Mouse (Mus musculus): ENCODE measurements around the gene Gbp9. TPM values are rescaled to one million over a fixed set of nuclear protein-coding genes. Genes with fewer than 3 reads are reported as not detected.
"Not testable (repeated sequence)": the region's sequence is repeated elsewhere in the genome, so short reads cannot be mapped to it uniquely, and the experiment has no call there.

The Gbp9 gene
- polyA plus RNA-seq, 1 experiment from 2014 or later = 1.6 TPM

DNA sequence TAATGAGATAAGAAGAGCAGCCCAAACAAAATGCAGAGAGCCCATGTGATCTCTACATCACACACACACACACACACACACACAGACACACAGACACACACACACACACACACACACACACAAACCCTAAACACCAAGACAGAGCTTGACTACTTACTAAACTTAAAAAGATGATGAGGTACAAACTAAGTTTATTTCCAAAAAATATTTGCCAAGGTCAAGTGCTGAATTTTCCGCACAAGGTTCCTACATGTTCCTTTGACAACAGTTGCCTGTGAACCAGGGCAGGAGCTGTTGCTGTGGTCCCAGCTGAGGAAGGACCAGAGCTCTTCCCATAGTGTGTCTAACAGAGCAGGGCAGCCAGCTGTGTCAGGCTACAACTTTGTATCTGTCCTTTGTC lies 433 bp downstream of the Gbp9 start:
- no peak for DNase-seq (ENCODE audit: low spot score)
- Histone ChIP-seq H3K4me3 (ENCODE audit: low read depth, low read length) (no peak overlapping the region), H3K36me3 (replicated peaks; ENCODE audit: control insufficient read depth, insufficient read depth, low read depth, low read length) (no peaks in the 10 kb centered on the region), H3K27ac (replicated peaks; ENCODE audit: low read depth, low read length) (no peak overlapping the region), H3K27me3 (ENCODE audit: control insufficient read depth, insufficient read depth, low read length) (no peaks in the 10 kb centered on the region), H3K4me2 (ENCODE audit: low read depth, low read length) (no peak overlapping the region), H3K9me3 (replicated peaks; ENCODE audit: control insufficient read depth, low read length) (no peaks in the 10 kb centered on the region), H3K9ac (replicated peaks; ENCODE audit: low read length) (no peak overlapping the region), H3K4me1 (ENCODE audit: control insufficient read depth, insufficient read depth, low read length) (no peaks in the 10 kb centered on the region)
- ATAC-seq (replicated peaks; ENCODE audit: insufficient number of reproducible peaks, low FRiP score, low TSS enrichment, low read depth) = no peak
- WGBS = 83% methylated on average over 1 of the region's 1 CpGs

DNA sequence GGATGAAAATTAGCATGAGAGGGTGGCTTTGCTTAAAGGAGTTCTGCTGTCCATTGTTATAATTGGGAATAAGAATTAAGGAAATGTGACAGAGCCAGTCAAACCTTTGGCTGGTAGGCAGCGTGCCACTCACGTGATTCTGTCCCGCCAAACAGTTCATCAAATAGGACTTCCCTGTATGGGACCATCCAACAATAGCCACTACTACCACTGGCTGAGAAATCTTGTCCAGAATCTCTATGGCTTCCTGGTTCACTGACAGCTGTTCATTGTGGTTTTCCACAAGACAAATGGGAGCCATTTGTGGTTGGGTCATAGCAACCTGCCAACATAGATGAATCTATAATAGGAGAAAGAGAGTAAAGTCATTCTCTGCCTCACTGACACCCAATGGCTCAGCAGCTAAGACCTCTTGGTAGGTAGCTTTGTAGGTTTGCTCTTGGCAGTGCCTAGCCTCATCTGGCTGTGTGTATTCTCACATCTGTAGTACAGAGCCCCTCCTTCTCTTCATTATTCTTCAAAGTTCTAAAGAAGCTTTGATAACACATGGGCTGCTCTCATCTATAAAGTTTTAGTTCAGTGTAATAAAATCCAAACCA lies 2.5 kb downstream of the Gbp9 start:
- 85% methylated on average over 3 of the region's 3 CpGs for WGBS
- H3K27me3 ChIP-seq (ENCODE audit: control insufficient read depth, insufficient read depth, low read length); H3K9me3 ChIP-seq (replicated peaks; ENCODE audit: control insufficient read depth, low read length); H3K4me1 ChIP-seq (ENCODE audit: control insufficient read depth, insufficient read depth, low read length); H3K36me3 ChIP-seq (replicated peaks; ENCODE audit: control insufficient read depth, insufficient read depth, low read depth, low read length); H3K4me2 ChIP-seq (ENCODE audit: low read depth, low read length); ATAC-seq (replicated peaks; ENCODE audit: insufficient number of reproducible peaks, low FRiP score, low TSS enrichment, low read depth); H3K9ac ChIP-seq (replicated peaks; ENCODE audit: low read length); H3K4me3 ChIP-seq (ENCODE audit: low read depth, low read length); H3K27ac ChIP-seq (replicated peaks; ENCODE audit: low read depth, low read length); DNase-seq (ENCODE audit: low spot score): not testable (repeated sequence)

DNA sequence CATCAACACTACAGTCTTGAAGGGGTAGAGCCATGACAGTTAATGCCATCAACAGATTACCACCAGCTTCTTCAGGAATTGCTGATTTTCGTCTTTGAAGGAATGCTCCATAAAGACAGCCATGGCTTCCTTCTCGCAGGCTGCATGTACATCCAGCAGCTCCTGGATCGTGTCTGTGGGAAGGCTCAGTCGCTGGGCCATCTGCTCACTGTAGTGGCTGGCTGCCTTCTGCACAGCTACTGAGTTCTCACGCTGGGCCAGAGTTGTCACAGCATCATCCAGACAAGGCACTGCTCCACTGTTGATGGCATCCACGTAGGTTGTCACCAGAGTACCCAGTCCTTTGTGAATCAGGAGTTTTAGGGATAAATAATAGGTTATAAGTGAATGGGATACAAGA lies 17.6 kb downstream of the Gbp9 start:
- not testable (repeated sequence) for H3K4me1 ChIP-seq (ENCODE audit: control insufficient read depth, insufficient read depth, low read length); H3K9me3 ChIP-seq (replicated peaks; ENCODE audit: control insufficient read depth, low read length); H3K27me3 ChIP-seq (ENCODE audit: control insufficient read depth, insufficient read depth, low read length); DNase-seq (ENCODE audit: low spot score); ATAC-seq (replicated peaks; ENCODE audit: insufficient number of reproducible peaks, low FRiP score, low TSS enrichment, low read depth); H3K4me3 ChIP-seq (ENCODE audit: low read depth, low read length); H3K9ac ChIP-seq (replicated peaks; ENCODE audit: low read length); H3K27ac ChIP-seq (replicated peaks; ENCODE audit: low read depth, low read length); H3K36me3 ChIP-seq (replicated peaks; ENCODE audit: control insufficient read depth, insufficient read depth, low read depth, low read length); H3K4me2 ChIP-seq (ENCODE audit: low read depth, low read length)
- WGBS = 87% methylated on average over 6 of the region's 6 CpGs

DNA sequence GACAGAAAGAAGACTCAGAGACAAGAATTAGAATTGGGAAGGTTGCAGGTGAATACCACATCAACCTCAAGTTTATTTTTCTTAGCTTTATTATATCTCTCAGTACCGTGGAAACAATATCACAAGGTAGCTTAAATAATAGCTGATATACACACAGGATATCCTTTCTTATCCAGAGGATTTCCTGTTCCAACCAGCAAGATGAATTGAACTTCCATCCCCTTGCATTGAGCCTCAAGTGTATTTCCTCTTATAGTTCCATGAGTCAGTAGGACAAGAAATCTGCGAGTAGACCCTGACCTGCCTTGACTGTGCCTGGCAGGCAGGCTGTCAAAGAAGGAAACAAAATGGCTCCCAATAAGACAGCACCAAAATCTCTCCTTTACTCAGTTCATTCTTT lies 23.6 kb downstream of the Gbp9 start:
- Histone ChIP-seq H3K9ac (replicated peaks; ENCODE audit: low read length) (no peak overlapping the region), H3K4me1 (ENCODE audit: control insufficient read depth, insufficient read depth, low read length) (no peaks in the 10 kb centered on the region), H3K9me3 (replicated peaks; ENCODE audit: control insufficient read depth, low read length) (no peaks in the 10 kb centered on the region), H3K4me2 (ENCODE audit: low read depth, low read length) (no peak overlapping the region), H3K27ac (replicated peaks; ENCODE audit: low read depth, low read length) (no peak overlapping the region), H3K4me3 (ENCODE audit: low read depth, low read length) (no peak overlapping the region), H3K36me3 (replicated peaks; ENCODE audit: control insufficient read depth, insufficient read depth, low read depth, low read length) (no peaks in the 10 kb centered on the region), H3K27me3 (ENCODE audit: control insufficient read depth, insufficient read depth, low read length) (no peaks in the 10 kb centered on the region)
- WGBS = 83% methylated on average over 2 of the region's 2 CpGs
- ATAC-seq (replicated peaks; ENCODE audit: insufficient number of reproducible peaks, low FRiP score, low TSS enrichment, low read depth) (no peak), DNase-seq (ENCODE audit: low spot score) (no peak)

DNA sequence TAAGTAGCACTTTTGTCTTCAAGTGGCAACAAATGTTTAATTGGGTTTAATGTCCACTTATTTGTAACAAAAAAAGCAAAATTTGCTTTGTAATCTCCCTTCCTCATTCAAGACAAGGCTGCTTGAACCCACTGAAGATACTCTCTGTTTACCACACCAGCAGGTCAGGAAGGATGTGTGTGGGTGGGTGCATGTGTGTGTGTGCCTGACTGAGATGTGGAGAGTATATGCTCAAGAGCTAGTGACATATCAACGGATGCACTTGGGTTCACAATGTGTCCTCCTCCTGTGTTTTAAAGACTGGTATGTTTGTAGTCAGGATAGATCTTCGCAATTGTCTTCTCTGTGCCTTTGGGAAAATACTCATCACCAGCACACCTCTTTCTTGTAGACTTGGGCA lies 24.6 kb downstream of the Gbp9 start:
- H3K4me2 ChIP-seq (ENCODE audit: low read depth, low read length) = no peak overlapping the region
- H3K9ac ChIP-seq (replicated peaks; ENCODE audit: low read length) = no peak overlapping the region
- DNase-seq (ENCODE audit: low spot score) (no peak), ATAC-seq (replicated peaks; ENCODE audit: insufficient number of reproducible peaks, low FRiP score, low TSS enrichment, low read depth) (no peak)
- H3K9me3 ChIP-seq (replicated peaks; ENCODE audit: control insufficient read depth, low read length) = no peaks in the 10 kb centered on the region
- no peak overlapping the region for H3K27ac ChIP-seq (replicated peaks; ENCODE audit: low read depth, low read length)
- WGBS = 85% methylated on average over 2 of the region's 2 CpGs
- no peak overlapping the region for H3K4me3 ChIP-seq (ENCODE audit: low read depth, low read length)
- no peaks in the 10 kb centered on the region for H3K36me3 ChIP-seq (replicated peaks; ENCODE audit: control insufficient read depth, insufficient read depth, low read depth, low read length)
- no peaks in the 10 kb centered on the region for H3K4me1 ChIP-seq (ENCODE audit: control insufficient read depth, insufficient read depth, low read length)
- H3K27me3 ChIP-seq (ENCODE audit: control insufficient read depth, insufficient read depth, low read length) = no peaks in the 10 kb centered on the region

DNA sequence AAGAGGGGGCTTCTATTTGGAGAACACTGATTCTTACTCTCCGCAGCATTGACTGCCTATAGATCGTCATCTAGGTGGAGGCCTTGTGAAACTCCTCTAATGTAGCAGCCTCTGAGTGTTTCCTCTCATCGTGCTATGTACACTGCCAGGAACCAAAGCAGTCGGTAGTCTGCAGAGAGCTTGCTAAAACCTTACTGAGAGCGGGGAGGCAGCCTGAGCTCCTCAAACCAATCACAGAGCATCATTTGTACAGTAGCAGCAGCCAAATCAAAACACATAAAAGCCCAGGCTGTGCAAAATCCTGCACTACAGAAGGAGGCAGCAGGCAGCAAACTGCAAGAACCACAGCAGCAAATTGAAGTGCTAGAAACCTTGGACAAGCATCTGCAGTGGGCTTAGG lies 25.7 kb downstream of the Gbp9 start:
- H3K27me3 ChIP-seq (ENCODE audit: control insufficient read depth, insufficient read depth, low read length) = no peaks in the 10 kb centered on the region
- H3K4me3 ChIP-seq (ENCODE audit: low read depth, low read length) = no peak overlapping the region
- H3K4me2 ChIP-seq (ENCODE audit: low read depth, low read length) = no peak overlapping the region
- ATAC-seq (replicated peaks; ENCODE audit: insufficient number of reproducible peaks, low FRiP score, low TSS enrichment, low read depth) (no peak), DNase-seq (ENCODE audit: low spot score) (no peak)
- H3K9me3 ChIP-seq (replicated peaks; ENCODE audit: control insufficient read depth, low read length) = no peaks in the 10 kb centered on the region
- H3K9ac ChIP-seq (replicated peaks; ENCODE audit: low read length) = no peak overlapping the region
- H3K4me1 ChIP-seq (ENCODE audit: control insufficient read depth, insufficient read depth, low read length) = no peaks in the 10 kb centered on the region
- WGBS = 95% methylated on average over 5 of the region's 5 CpGs
- no peak overlapping the region for H3K27ac ChIP-seq (replicated peaks; ENCODE audit: low read depth, low read length)
- H3K36me3 ChIP-seq (replicated peaks; ENCODE audit: control insufficient read depth, insufficient read depth, low read depth, low read length) = no peaks in the 10 kb centered on the region

DNA sequence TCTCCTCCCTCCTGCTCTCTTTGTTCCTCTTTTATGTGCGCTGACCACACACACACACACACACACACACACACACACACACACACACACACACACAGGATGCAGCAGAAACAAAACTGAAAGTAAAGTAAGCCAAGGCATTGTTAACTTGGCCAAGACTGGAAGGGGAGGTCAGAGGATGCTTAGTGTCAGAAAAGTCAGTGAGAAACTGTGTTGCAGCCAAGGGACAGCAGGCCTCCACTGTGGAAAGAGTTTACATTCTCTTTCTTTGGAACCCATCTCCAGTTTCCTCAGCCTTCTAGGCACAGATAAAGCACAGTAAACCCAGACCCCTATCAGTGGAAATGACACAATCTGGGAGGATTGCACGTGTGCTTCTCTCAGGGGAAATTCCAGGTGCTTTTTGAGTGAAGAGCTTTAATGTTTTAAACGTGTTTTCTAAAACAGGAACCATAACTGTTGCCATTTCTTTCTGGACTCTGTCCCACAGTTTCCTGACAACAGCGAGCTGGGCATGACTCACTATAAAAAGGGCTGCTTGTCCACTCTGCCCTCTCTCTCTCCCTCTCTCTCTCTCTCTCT lies 29.0 kb downstream of the Gbp9 start:
- not testable (repeated sequence) for H3K27me3 ChIP-seq (ENCODE audit: control insufficient read depth, insufficient read depth, low read length)

DNA sequence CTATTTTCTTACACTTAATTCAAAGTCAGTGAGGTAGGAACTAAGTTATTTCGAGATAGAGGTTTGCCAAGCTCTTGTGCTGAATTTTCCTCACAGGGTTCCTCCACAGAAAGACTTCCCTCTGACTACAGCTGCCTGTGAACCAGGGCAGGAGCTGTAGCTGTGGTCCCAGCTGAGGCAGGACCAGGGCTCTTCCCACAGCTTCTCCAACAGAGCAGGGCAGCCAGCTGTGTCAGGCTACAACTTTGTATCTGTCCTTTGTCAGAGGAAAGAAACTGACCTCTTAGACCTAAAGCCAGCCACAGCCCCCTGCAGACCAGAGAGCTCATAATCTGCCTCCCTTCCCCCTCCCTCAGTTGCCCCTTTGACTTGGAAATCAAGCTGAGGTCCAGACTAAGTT lies 29.6 kb downstream of the Gbp9 start:
- not testable (repeated sequence) for H3K9me3 ChIP-seq (replicated peaks; ENCODE audit: control insufficient read depth, low read length)

More for the DNA sequence above, 29.0 kb downstream of the Gbp9 start:
- not testable (repeated sequence) for H3K9ac ChIP-seq (replicated peaks; ENCODE audit: low read length); H3K4me1 ChIP-seq (ENCODE audit: control insufficient read depth, insufficient read depth, low read length); ATAC-seq (replicated peaks; ENCODE audit: insufficient number of reproducible peaks, low FRiP score, low TSS enrichment, low read depth); H3K36me3 ChIP-seq (replicated peaks; ENCODE audit: control insufficient read depth, insufficient read depth, low read depth, low read length); H3K9me3 ChIP-seq (replicated peaks; ENCODE audit: control insufficient read depth, low read length); DNase-seq (ENCODE audit: low spot score); H3K4me3 ChIP-seq (ENCODE audit: low read depth, low read length); H3K27ac ChIP-seq (replicated peaks; ENCODE audit: low read depth, low read length); H3K4me2 ChIP-seq (ENCODE audit: low read depth, low read length)
- 16% methylated on average over 4 of the region's 4 CpGs for WGBS

More for the DNA sequence above, 29.6 kb downstream of the Gbp9 start:
- not testable (repeated sequence) for H3K4me1 ChIP-seq (ENCODE audit: control insufficient read depth, insufficient read depth, low read length); H3K27me3 ChIP-seq (ENCODE audit: control insufficient read depth, insufficient read depth, low read length); H3K36me3 ChIP-seq (replicated peaks; ENCODE audit: control insufficient read depth, insufficient read depth, low read depth, low read length); ATAC-seq (replicated peaks; ENCODE audit: insufficient number of reproducible peaks, low FRiP score, low TSS enrichment, low read depth); H3K9ac ChIP-seq (replicated peaks; ENCODE audit: low read length); H3K4me2 ChIP-seq (ENCODE audit: low read depth, low read length); H3K4me3 ChIP-seq (ENCODE audit: low read depth, low read length); DNase-seq (ENCODE audit: low spot score); H3K27ac ChIP-seq (replicated peaks; ENCODE audit: low read depth, low read length)
- WGBS = 23% methylated on average over 1 of the region's 1 CpGs
